Mouse (Mus musculus) frontal cortex, postnatal 10 days (tissue): ENCODE measurements around the gene Zfp787.
"Not testable (repeated sequence)": the region's sequence is repeated elsewhere in the genome, so short reads cannot be mapped to it uniquely, and the experiment has no call there.

Experiments used
- DNase-seq, 2 experiments: peaks; one replicate each; pipeline ENCODE4 v3.0.0; 2022; ENCODE audit warnings: low spot score in 2 of 2, mixed read lengths in 1 of 2

Zfp787 gene

DNA sequence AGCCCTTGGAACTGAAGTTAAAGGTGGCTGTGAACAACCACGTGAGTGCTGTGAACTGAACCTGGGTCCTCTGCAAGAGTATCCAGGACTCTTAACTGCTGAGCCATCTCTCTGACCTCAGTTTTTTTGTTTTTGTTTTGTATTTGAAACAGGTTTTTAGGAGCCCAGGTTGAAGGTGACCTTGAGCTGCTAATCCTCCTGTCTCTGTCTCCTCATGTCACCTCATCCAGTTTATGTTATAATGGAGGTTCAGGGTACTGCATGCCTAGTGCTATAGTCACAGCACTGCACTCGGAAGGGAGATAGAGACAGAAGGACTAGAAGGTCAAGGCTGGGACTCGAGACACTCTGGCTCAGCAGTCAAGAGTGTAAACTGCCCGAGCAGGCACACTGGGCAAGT is 6.4 kb upstream of the Zfp787 start:
- DNase-seq: no peak

DNA sequence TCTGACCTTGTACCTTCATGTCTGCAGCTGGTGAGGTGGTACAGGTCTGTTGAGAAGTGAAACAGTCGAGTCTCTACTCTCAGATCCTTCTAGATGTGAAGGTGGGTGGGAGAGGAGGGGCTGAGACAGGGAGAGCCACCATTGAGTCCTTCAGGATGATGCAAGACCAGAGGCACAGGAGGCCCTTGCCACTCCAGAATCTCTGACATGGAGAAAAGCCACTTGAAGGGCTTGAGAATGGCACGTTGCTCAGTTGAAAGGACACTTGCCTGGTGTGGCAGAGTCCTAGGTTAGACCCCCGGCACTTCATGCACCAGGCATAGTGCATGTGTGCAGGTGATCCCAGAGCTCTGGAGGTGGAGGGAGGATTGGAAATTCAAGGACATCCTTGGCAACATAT is 5.7 kb upstream of the Zfp787 start:
- DNase-seq: no peak

- no peak for DNase-seq
Measured at GRCm38 (mm10) chr7:6159604-6160003, 3.8 kb upstream of the Zfp787 start.

DNA sequence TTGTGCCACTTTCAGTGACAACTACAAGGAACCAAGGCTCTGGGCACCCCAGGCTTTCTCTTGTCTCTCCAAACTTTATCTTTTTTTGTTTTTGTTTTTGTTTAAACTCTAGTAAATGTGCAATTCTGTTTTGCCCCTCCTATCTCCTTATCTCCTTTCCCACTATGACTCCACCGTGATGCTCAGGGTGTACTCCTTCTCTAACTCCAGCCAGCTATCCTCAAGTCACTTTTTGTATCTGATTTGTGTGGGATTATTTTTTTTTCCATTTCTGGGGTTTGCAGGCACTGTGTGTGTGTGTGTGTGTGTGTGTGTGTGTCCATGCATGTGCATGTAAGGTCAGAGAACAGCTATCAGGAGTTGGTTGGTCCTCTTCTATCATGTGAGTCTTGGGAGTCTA is 1.7 kb upstream of the Zfp787 start:
- no peak for DNase-seq

DNA sequence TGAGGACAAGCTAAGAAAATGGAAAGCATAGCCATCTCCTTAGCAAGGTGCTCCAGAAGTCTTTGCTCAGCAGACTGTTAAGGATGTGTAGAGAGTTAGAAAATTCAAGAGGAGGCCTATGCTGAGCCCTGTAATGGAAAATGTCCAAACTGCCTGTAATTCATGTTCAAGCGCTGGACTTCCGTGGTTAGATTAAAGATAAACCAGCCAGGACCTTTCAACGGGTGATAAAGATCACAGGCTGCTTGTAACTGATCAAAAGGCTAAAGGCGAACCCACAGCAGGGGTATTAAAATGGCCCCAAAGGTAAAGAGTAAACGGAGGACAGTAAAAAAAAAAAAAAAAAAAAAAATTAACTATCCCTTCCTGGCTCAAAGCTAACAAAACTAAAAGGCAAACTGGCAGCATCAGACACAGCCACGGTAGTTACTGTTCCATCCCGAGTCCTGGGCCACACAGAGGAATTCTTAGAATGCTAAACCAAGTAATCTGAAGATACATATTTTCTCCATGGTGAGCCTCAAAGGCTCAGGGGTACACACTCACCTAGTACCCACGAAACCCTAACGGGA is 1.2 kb upstream of the Zfp787 start:
- no peak for DNase-seq

- DNase-seq: peak; percentile 79 to 82
Measured at GRCm38 (mm10) chr7:6155031-6155872, 545 bp downstream of the Zfp787 start.

DNA sequence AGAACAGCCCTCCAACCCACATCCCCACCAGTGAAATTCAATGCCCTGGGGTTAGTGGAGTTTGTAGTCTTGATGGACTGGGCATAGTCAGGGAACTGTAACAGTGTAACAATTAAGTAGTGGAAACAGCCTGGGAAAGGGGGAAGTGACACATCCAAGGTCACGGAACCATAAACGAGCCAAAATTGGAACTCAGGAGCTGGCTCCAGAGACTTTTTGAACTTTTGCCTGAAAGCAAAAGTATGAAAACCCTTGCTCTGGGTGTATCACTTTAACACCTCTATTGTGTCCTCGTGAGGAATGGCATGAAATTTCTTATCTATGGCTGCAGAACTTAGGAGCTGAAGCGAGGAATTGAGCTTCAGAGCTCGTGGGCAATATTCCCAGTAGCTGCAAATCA is 1.6 kb downstream of the Zfp787 start:
- DNase-seq: no peak

GRCm38 (mm10) chr7:6153131-6153530 is 2.7 kb downstream of the Zfp787 start:
- DNase-seq: no peak

DNA sequence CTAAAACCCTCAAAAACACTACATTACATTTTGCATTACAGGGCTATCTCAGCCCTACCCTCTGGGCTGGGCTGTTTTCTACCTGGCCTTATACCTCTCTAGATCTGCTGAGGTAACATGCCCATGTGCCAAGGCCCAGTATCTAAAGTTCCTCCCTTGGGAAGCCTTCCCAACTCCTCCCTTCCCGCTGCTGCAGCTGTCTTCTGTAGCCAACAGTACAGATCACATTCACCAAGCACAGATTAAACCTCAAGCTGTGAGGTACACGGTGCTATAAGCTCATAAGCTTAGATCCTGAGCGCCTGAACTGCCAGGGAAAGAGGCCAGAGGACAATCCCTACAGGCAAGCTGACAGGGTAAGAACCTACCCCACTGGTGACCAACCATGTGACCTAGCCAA is 3.8 kb downstream of the Zfp787 start:
- no peak for DNase-seq

DNA sequence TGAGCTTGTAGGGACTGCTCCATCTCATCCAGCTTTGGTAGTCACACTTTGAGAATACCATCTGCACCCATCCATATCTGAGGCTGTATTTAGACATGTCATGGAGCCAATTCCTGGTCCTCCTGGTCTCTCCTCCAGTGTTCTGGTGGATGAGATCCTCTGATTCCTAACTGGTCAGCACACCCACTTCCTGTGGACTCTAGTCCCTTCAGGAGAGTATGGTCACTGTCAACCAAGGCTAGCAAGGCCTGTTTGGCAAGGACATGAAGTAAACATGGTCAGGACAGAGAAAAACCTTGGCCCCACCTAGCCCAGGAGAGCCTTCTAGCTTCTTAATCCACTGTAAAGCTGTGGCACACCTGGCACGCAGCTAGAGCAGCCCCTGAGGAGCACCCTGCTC is 4.5 kb downstream of the Zfp787 start:
- no peak for DNase-seq

GRCm38 (mm10) chr7:6147688-6148087 is 8.1 kb downstream of the Zfp787 start:
- DNase-seq: no peak

GRCm38 (mm10) chr7:6146982-6147325 is 8.8 kb downstream of the Zfp787 start:
- DNase-seq: no peak

GRCm38 (mm10) chr7:6146194-6146981 is 9.4 kb downstream of the Zfp787 start:
- DNase-seq: no peak

- no peak for DNase-seq
Measured at GRCm38 (mm10) chr7:6145423-6146188, 10.2 kb downstream of the Zfp787 start.

GRCm38 (mm10) chr7:6143991-6144531 is 11.7 kb downstream of the Zfp787 start:
- no peak for DNase-seq

- no peak for DNase-seq
Measured at GRCm38 (mm10) chr7:6139295-6139694, 16.5 kb downstream of the Zfp787 start.

GRCm38 (mm10) chr7:6136497-6136896 is 19.3 kb downstream of the Zfp787 start:
- no peak for DNase-seq

- no peak for DNase-seq
Measured at GRCm38 (mm10) chr7:6132646-6133045, 23.2 kb downstream of the Zfp787 start.

- no peak for DNase-seq
Measured at GRCm38 (mm10) chr7:6130346-6130745, 25.5 kb downstream of the Zfp787 start.

GRCm38 (mm10) chr7:6126690-6127448 is 28.9 kb downstream of the Zfp787 start:
- DNase-seq: peak; percentile 70 to 83

DNA sequence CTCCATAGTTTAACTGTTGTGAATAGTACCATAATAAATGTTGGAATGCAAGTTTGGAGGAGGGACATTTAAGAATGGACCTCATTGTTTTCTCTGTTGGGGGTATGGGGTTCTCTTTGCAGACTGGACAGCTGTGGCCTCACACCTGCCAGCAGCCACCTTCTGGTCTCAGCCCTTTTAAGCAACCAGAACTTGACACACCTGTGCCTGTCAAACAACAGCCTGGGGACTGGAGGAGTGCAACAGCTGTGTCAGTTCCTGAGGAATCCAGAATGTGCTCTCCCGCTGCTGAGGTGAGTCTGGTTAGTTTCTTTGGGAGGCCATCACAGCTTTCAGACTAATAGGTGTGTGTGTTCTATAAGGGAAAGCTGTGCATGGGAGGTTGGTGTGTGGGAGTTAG is 34.7 kb downstream of the Zfp787 start:
- not testable (repeated sequence) for DNase-seq
